Mouse (Mus musculus): ENCODE data around the gene Tmem229b.

DNA sequence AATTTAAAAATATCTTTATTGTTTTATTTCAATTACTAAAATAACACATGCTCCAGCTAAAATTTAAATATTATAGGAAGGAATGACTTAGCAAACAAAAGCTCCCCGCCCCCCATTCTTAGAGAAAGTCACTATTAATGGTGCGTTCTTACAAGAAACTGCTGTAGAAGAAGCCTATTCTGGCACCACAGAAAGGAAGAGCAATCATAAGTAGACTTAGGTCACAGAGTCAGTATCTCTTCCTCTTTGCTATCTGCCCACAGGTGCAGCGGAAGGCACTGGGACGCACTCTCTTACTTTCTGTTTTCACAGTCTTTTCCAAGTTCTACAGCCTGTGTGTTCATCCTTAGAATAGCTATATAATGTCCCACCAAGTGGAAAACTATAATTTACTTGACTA lies 31.6 kb downstream of the Tmem229b start:
- TF ChIP-seq POLR2A (IDR thresholded peaks at IDR 0.05; ENCODE audit: insufficient read depth, low read depth, low read length) (no peak), CTCF (IDR thresholded peaks at IDR 0.05) (no peak)

Data from heart, adult 2 months (tissue).